Mouse (Mus musculus): Measurements from ENCODE around the gene Iqsec1. TPM values are rescaled to one million over a fixed set of nuclear protein-coding genes. Genes with fewer than 3 reads are reported as not detected.

Gene Iqsec1
- polyA plus RNA-seq, 1 experiment, result 230 TPM

GRCm38 (mm10) chr6:90783945-90784344 lies 204.5 kb downstream of the Iqsec1 start:
- no peaks in the 10 kb centered on the region for H3K36me3 ChIP-seq (ENCODE audit: control insufficient read depth, insufficient read depth, low read length)
- DNase-seq (ENCODE audit: low read depth in 1 of 2, low spot score in 2 of 2), result no peak
- no peak overlapping the region for H3K4me3 ChIP-seq (ENCODE audit: extremely low read depth, insufficient read depth, insufficient read length)
- 78% methylated on average over 4 of the region's 4 CpGs for WGBS
- H3K27ac ChIP-seq (ENCODE audit: insufficient read depth, low read length), result no peak overlapping the region
- no peaks in the 10 kb centered on the region for H3K27me3 ChIP-seq (ENCODE audit: control insufficient read depth, insufficient read depth, low read length)
- TF ChIP-seq CTCF (IDR thresholded peaks at IDR 0.05; ENCODE audit: extremely low read depth, insufficient read depth, insufficient read length, insufficient replicate concordance), result no peak
- TF ChIP-seq POLR2A (IDR thresholded peaks at IDR 0.05; ENCODE audit: low read depth, low read length), result no peak
- H3K4me1 ChIP-seq (ENCODE audit: control insufficient read depth, insufficient read depth, insufficient read length), result peaks cover 6% of the 10 kb centered on the region; the same call in 1 of the 2 replicates

GRCm38 (mm10) chr6:90783176-90783575 lies 205.3 kb downstream of the Iqsec1 start:
- Histone ChIP-seq H3K4me3 (ENCODE audit: extremely low read depth, insufficient read depth, insufficient read length) (no peak overlapping the region), H3K27me3 (ENCODE audit: control insufficient read depth, insufficient read depth, low read length) (no peaks in the 10 kb centered on the region), H3K36me3 (ENCODE audit: control insufficient read depth, insufficient read depth, low read length) (no peaks in the 10 kb centered on the region), H3K27ac (ENCODE audit: insufficient read depth, low read length) (no peak overlapping the region), H3K4me1 (ENCODE audit: control insufficient read depth, insufficient read depth, insufficient read length) (peaks cover 6% of the 10 kb centered on the region; the same call in 1 of the 2 replicates)
- DNase-seq (ENCODE audit: low read depth in 1 of 2, low spot score in 2 of 2), result no peak
- no peak for TF ChIP-seq CTCF (IDR thresholded peaks at IDR 0.05; ENCODE audit: extremely low read depth, insufficient read depth, insufficient read length, insufficient replicate concordance)
- TF ChIP-seq POLR2A (IDR thresholded peaks at IDR 0.05; ENCODE audit: low read depth, low read length), result no peak

- H3K4me3 ChIP-seq (ENCODE audit: extremely low read depth, insufficient read depth, insufficient read length), result no peak overlapping the region
- TF ChIP-seq CTCF (IDR thresholded peaks at IDR 0.05; ENCODE audit: extremely low read depth, insufficient read depth, insufficient read length, insufficient replicate concordance), result no peak
- no peak for TF ChIP-seq POLR2A (IDR thresholded peaks at IDR 0.05; ENCODE audit: low read depth, low read length)
- H3K36me3 ChIP-seq (ENCODE audit: control insufficient read depth, insufficient read depth, low read length), result no peaks in the 10 kb centered on the region
- H3K27ac ChIP-seq (ENCODE audit: insufficient read depth, low read length), result no peak overlapping the region
- 69% methylated on average over 19 of the region's 19 CpGs for WGBS
- peaks cover 6% of the 10 kb centered on the region; the same call in 1 of the 2 replicates for H3K4me1 ChIP-seq (ENCODE audit: control insufficient read depth, insufficient read depth, insufficient read length)
- no peak for DNase-seq (ENCODE audit: low read depth in 1 of 2, low spot score in 2 of 2)
- H3K27me3 ChIP-seq (ENCODE audit: control insufficient read depth, insufficient read depth, low read length), result no peaks in the 10 kb centered on the region
These were observed 206.3 kb downstream of the Iqsec1 start for GRCm38 (mm10) chr6:90781921-90782770.

- H3K36me3 ChIP-seq (ENCODE audit: control insufficient read depth, insufficient read depth, low read length), result no peaks in the 10 kb centered on the region
- H3K4me3 ChIP-seq (ENCODE audit: extremely low read depth, insufficient read depth, insufficient read length), result no peak overlapping the region
- no peak overlapping the region for H3K27ac ChIP-seq (ENCODE audit: insufficient read depth, low read length)
- WGBS, result 64% methylated on average over 2 of the region's 2 CpGs
- H3K27me3 ChIP-seq (ENCODE audit: control insufficient read depth, insufficient read depth, low read length), result no peaks in the 10 kb centered on the region
- TF ChIP-seq CTCF (IDR thresholded peaks at IDR 0.05; ENCODE audit: extremely low read depth, insufficient read depth, insufficient read length, insufficient replicate concordance) (no peak), POLR2A (IDR thresholded peaks at IDR 0.05; ENCODE audit: low read depth, low read length) (no peak)
- no peak for DNase-seq (ENCODE audit: low read depth in 1 of 2, low spot score in 2 of 2)
- no peaks in the 10 kb centered on the region for H3K4me1 ChIP-seq (ENCODE audit: control insufficient read depth, insufficient read depth, insufficient read length)
These were observed 208.0 kb downstream of the Iqsec1 start for GRCm38 (mm10) chr6:90780532-90780931.

- H3K4me1 ChIP-seq (ENCODE audit: control insufficient read depth, insufficient read depth, insufficient read length), result no peaks in the 10 kb centered on the region
- no peaks in the 10 kb centered on the region for H3K36me3 ChIP-seq (ENCODE audit: control insufficient read depth, insufficient read depth, low read length)
- no peak overlapping the region for H3K27ac ChIP-seq (ENCODE audit: insufficient read depth, low read length)
- no peaks in the 10 kb centered on the region for H3K27me3 ChIP-seq (ENCODE audit: control insufficient read depth, insufficient read depth, low read length)
- WGBS, result 79% methylated on average over 6 of the region's 6 CpGs
- H3K4me3 ChIP-seq (ENCODE audit: extremely low read depth, insufficient read depth, insufficient read length), result no peak overlapping the region
- no peak for DNase-seq (ENCODE audit: low read depth in 1 of 2, low spot score in 2 of 2)
- TF ChIP-seq CTCF (IDR thresholded peaks at IDR 0.05; ENCODE audit: extremely low read depth, insufficient read depth, insufficient read length, insufficient replicate concordance) (no peak), POLR2A (IDR thresholded peaks at IDR 0.05; ENCODE audit: low read depth, low read length) (no peak)
These were observed 209.6 kb downstream of the Iqsec1 start for GRCm38 (mm10) chr6:90778841-90779240.

- Histone ChIP-seq H3K27ac (ENCODE audit: insufficient read depth, low read length) (no peak overlapping the region), H3K4me3 (ENCODE audit: extremely low read depth, insufficient read depth, insufficient read length) (no peak overlapping the region), H3K4me1 (ENCODE audit: control insufficient read depth, insufficient read depth, insufficient read length) (no peaks in the 10 kb centered on the region), H3K27me3 (ENCODE audit: control insufficient read depth, insufficient read depth, low read length) (no peaks in the 10 kb centered on the region), H3K36me3 (ENCODE audit: control insufficient read depth, insufficient read depth, low read length) (no peaks in the 10 kb centered on the region)
- DNase-seq (ENCODE audit: low read depth in 1 of 2, low spot score in 2 of 2), result no peak
- WGBS, result 90% methylated on average over 1 of the region's 1 CpGs
- TF ChIP-seq POLR2A (IDR thresholded peaks at IDR 0.05; ENCODE audit: low read depth, low read length) (no peak), CTCF (IDR thresholded peaks at IDR 0.05; ENCODE audit: extremely low read depth, insufficient read depth, insufficient read length, insufficient replicate concordance) (no peak)
These were observed 211.2 kb downstream of the Iqsec1 start for GRCm38 (mm10) chr6:90777302-90777701.

- no peak overlapping the region for H3K4me3 ChIP-seq (ENCODE audit: extremely low read depth, insufficient read depth, insufficient read length)
- no peaks in the 10 kb centered on the region for H3K27me3 ChIP-seq (ENCODE audit: control insufficient read depth, insufficient read depth, low read length)
- no peak for TF ChIP-seq CTCF (IDR thresholded peaks at IDR 0.05; ENCODE audit: extremely low read depth, insufficient read depth, insufficient read length, insufficient replicate concordance)
- TF ChIP-seq POLR2A (IDR thresholded peaks at IDR 0.05; ENCODE audit: low read depth, low read length), result no peak
- H3K27ac ChIP-seq (ENCODE audit: insufficient read depth, low read length), result no peak overlapping the region
- DNase-seq (ENCODE audit: low read depth in 1 of 2, low spot score in 2 of 2), result no peak
- 23% methylated on average over 1 of the region's 1 CpGs for WGBS
- no peaks in the 10 kb centered on the region for H3K36me3 ChIP-seq (ENCODE audit: control insufficient read depth, insufficient read depth, low read length)
- no peaks in the 10 kb centered on the region for H3K4me1 ChIP-seq (ENCODE audit: control insufficient read depth, insufficient read depth, insufficient read length)
These were observed 212.9 kb downstream of the Iqsec1 start for GRCm38 (mm10) chr6:90775606-90776005.

All from spleen, adult 2 months (tissue).